Mouse (Mus musculus) c-Kit-negative CD71-positive TER-119-positive erythroid progenitor cells, embryonic 14.5 days (primary cell): ENCODE results near the gene Pcnx.

Experiments
- DNase-seq: peaks from one replicate; pipeline ENCODE4 v3.0.0-alpha.2; 2013; ENCODE audit warnings: low read depth, low spot score

Pcnx gene

GRCm38 (mm10) chr12:81904456-81904855, 44.6 kb downstream of the Pcnx start:
- no peak for DNase-seq

DNA sequence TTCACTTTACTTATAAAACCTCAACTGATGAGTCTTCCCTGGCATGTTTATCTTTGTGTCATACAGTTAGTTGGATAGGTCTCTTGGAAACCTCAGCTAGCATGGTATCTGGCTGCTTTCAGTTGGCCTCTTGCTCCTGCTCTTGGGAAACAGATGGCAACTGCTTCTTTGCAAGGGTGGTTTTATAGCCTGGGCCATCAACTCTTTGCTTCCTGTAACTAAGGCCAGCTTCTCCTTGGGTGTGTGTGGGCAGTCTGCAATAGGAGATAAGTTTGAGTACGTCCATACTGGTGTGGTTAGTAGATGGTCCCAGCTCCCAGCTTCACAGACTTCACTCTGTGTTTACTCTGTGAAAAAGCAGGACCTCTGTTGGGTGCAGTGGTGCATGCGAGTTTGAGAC, 46.0 kb downstream of the Pcnx start:
- DNase-seq: no peak

- DNase-seq: no peak
These were observed 48.0 kb downstream of the Pcnx start for GRCm38 (mm10) chr12:81907741-81908357.

GRCm38 (mm10) chr12:81910439-81910838, 50.6 kb downstream of the Pcnx start:
- no peak for DNase-seq

GRCm38 (mm10) chr12:81915176-81915950, 55.5 kb downstream of the Pcnx start:
- DNase-seq: no peak

- no peak for DNase-seq
These were observed 58.5 kb downstream of the Pcnx start for GRCm38 (mm10) chr12:81918346-81918745.

GRCm38 (mm10) chr12:81918886-81919285, 59.1 kb downstream of the Pcnx start:
- DNase-seq: no peak

DNA sequence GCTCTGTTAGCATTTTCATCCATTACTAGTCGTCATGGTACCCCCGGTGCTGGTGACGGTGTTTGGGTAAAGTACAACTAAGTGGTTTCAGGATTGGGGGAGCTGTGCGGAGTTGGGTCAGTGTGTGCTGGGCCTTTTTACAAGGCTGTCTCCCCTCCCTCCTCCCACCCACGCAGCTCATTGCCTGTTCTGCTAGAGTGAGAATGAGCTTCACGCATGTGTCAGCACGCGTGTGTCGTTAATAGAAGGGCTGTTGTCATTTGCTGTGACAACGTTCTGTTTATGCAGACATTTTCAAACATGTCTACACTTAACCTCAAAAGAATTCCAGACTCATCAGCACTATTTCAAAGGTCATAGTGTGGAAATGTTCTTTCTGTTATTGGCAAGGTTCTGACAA, 60.2 kb downstream of the Pcnx start:
- no peak for DNase-seq

GRCm38 (mm10) chr12:81920614-81921013, 60.8 kb downstream of the Pcnx start:
- DNase-seq: no peak

DNA sequence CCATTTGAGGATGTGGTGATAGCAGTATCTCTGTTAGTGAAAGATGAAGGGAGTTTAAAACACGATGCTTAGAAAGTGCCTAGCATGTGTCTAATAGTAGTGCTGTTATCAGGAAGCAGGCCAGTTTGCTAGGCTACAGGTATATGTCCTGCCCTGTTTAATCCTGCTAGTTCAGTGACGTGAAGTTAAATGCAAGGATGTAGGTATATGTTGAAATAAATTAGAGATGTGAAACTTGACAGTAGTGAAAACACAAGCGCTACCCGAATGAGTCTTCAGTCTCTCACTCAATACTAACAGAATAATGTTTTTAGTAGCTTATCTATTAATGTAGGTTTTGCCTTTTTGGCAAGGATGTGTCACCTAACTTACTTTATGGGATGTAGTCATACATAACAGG, 62.0 kb downstream of the Pcnx start:
- DNase-seq: no peak

- DNase-seq: no peak
These were observed 63.0 kb downstream of the Pcnx start for GRCm38 (mm10) chr12:81922838-81923237.

- no peak for DNase-seq
These were observed 67.3 kb downstream of the Pcnx start for GRCm38 (mm10) chr12:81927163-81927562.

- DNase-seq: no peak
These were observed 68.0 kb downstream of the Pcnx start for GRCm38 (mm10) chr12:81927643-81928381.

DNA sequence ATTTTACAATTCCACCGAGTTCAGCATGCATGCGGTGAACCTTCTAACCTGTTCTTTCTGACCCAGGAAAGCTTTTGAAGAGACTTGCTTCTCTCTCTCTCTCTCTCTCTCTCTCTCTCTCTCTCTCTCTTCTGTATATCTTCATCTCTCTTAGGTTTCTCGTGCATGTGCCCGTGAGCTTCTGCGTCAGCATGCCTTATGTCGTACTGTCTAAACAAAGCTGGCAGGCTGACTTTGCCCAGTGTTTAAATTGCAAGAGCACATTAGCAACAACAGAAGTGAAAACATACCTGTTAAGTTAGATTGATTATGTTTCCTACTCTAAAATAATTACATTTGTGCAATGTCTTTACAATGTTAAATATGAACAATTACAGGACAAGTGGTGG, 68.6 kb downstream of the Pcnx start:
- DNase-seq: no peak

DNA sequence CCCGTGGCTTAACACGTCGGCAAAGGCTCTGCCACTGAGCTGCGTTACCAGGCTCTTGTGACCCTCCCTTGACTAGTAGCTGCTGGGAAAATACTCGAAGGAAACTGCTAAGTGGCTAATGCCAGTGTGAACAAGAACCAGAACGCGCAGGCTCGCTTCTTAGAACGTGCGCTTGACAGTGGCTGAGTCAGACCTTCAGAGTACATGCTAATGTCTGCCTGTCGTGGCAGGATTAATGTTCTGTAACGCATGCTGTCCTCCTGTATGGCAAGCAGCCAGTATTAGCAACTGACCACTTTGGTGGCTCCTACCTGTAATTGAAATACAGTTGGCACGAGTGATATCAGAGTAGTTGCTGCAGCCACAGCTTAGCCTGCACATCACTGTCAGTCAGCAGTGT, 72.2 kb downstream of the Pcnx start:
- no peak for DNase-seq

DNA sequence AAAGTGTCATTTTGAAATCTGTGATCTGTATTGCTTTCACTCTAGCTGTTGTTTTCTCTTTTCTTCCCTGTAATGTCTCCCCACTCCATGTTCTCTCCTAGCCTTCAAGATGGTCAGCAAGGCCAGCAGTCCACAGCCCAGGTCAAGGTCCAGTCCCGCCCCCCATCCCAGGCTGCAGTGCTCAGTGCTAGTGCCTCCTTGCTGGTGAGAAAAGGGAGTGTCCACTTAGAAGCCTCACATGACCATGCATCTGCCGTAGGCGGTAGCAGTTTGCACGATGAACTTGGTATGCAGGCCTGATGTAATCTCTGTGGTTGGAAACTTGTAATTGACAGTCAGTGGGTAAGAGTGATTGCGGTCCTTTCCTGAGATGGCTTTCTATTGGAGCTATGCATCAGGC, 73.6 kb downstream of the Pcnx start:
- no peak for DNase-seq

GRCm38 (mm10) chr12:81934510-81934909, 74.7 kb downstream of the Pcnx start:
- no peak for DNase-seq

DNA sequence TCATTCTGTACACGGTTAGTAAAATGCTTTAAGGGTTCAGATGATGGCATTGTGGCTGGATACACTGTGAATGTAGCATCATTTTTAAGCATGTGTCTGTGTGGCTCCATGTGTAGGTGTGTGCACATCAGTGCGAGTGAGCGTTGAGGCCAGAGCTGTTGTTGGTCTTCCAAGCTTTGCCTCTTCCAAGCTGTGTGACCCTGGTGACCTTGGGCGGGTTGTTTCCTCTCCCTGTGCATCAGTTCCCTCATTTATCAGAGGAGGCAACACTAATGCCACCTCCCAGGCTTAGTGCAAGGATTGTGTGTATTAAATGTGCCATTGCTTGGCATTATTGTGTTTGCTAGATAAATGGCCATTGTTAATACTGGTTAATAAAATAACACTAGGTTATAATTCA, 76.2 kb downstream of the Pcnx start:
- DNase-seq: no peak

DNA sequence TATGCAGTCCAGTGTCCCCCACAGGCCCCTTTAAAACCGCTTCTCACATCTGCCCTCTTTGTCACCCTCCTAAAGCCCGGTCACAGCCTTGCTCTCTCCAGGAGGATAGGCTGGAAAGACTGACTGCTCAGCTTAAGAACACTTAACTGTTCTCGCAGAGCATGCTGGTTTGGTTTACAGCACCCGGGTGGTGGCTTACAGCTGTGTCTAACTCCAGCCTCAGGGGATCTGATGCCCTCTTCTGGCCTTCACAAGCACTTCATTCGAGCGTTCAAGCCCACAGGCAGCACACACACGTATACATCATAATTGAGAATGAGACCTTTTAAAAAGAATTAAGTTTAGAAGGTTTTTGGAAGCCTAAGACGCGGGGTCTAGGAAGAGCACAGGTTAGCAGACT, 81.4 kb downstream of the Pcnx start:
- no peak for DNase-seq

DNA sequence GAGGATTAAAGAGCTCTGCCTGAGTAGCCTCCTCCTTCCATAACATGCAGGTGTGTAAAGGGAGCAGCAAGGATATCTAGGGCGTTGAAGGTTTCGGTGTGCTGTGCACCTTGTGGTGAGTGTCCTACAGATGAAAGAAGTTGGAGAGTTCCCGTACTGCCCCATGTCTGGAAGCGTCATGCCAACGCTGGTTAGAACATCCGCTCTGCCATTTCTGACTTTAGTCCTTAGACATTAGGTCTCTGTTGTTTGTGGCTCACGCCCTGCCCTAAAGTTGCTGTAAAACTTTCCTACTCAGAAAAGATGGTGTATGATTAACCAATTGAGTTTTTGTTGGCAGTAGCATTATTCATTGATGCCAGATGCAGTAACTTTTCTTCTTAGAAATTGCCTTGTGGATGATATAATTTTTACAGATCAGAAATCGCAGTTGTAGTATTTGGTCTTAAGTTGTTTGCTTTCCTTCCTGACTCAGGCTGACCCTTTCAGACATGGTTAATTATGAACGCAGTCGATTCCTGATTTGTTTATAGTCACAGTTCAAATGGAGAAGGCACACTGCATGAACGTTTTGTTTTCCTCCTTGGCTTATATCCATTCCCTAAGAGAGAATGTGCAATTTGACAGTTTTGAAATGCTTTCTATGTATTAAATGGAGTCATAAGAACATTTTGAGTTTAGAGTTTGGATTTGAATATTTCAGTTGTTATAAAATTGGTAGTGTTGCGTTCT, 83.7 kb downstream of the Pcnx start:
- DNase-seq: no peak

DNA sequence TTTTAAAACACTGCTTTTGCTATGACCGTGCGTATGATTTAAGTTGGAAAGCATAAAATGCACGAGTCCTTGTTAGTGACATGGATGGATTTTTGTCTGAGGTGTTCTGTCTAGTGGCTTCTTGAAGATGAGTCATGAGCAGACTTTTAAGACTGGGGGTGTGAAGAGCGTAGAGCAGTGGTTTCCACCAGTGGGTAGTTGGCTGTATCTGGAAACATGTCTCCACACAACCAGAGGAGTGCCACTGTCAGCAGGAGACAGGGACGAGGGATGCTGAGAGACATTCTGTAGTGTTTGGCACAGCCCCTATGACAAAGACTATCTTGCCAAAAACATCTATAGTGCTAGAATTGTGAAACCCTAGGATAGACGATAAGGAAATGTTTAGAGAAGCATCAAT, 89.2 kb downstream of the Pcnx start:
- no peak for DNase-seq

DNA sequence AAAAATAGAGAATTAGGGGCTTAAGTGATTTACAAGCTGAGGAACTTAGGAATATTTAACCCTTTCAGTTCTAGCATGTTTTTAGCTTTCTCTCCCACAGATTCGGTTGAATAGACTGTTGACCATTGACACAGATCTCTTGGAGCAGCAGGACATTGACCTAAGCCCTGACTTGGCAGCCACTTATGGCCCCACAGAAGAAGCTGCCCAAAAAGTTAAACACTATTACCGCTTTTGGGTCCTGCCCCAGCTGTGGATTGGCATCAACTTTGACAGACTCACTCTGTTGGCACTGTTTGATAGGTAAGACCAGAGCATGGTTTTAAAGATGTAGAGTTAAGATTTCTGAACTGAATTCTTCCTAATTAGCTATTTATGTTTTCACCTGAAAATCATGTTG, 90.2 kb downstream of the Pcnx start:
- no peak for DNase-seq
